Mouse (Mus musculus): ENCODE results near the gene Mllt6.
"Not testable (repeated sequence)": the region's sequence is repeated elsewhere in the genome, so short reads cannot be mapped to it uniquely, and the experiment has no call there.

Gene Mllt6

DNA sequence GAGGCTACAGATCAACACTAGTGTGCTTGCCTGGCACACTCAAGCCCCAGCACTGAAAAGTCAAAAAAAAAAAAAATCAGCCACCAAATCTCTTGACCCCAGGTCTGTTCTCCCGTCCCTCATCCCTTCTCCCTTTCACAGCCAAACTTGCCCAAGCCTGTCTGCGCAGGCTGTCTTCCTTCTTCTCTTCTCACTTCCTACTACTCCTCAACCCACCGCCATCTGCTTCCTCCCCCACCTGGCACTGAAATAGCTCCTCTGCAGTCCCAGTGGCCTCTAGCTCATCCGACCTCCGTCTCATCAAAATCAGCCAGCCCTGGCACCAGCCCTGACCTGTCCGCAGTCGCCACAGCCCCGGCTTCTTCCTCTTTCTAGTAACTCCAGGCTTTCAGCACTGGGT, 21.5 kb upstream of the Mllt6 start:
- in situ Hi-C loops (cut with MboI; ENCODE audit: low pct_unique_long_range_greater_than_20kb in 1 of 2, low sequenced_read_pairs in 2 of 2, unreplicated experiment in 1 of 2): no loop called here

GRCm38 (mm10) chr11:97642746-97643145, 20.5 kb upstream of the Mllt6 start:
- in situ Hi-C loops (cut with MboI; ENCODE audit: low pct_unique_long_range_greater_than_20kb in 1 of 2, low sequenced_read_pairs in 2 of 2, unreplicated experiment in 1 of 2): no loop called here

- in situ Hi-C loops (cut with MboI; ENCODE audit: low pct_unique_long_range_greater_than_20kb in 1 of 2, low sequenced_read_pairs in 2 of 2, unreplicated experiment in 1 of 2): no loop called here
These were observed 19.7 kb upstream of the Mllt6 start for GRCm38 (mm10) chr11:97643380-97644055.

DNA sequence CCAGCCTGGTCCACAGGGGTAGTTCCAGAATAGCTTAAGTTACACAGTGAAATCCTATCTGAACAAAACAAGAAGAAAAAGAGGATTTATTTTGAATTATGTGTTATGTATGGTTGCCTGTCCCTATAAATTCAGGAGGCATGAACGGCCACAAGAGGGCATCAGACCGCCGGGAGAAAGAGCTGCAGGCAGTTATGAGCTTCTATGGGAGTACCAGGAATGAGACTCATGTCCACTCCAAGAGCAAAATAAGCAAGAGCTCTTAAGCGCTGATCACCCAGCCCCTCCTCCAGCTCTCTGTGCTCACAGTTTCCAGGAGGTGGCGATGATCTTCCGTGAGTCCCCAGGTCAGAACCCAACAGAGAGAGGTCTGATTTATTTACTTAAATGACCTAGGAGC, 18.4 kb upstream of the Mllt6 start:
- in situ Hi-C loops (cut with MboI; ENCODE audit: low pct_unique_long_range_greater_than_20kb in 1 of 2, low sequenced_read_pairs in 2 of 2, unreplicated experiment in 1 of 2): no loop called here

DNA sequence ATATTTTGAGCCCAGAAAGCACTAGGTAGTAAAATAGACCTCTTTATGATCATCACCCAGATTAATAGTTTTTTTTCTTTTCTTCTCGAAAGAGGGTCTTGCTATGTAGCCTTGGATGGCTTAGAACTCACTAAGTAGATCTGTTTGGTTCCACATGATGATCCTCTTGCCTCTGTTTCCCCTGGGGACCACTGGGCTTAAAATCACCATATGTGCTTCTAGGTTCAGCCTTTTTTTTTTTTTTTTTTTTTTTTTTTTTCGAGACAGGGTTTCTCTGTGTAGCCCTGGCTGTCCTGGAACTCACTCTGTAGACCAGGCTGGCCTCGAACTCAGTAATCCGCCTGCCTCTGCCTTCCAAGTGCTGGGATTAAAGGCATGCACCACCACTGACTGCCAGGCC, 14.7 kb upstream of the Mllt6 start:
- in situ Hi-C loops (cut with MboI; ENCODE audit: low pct_unique_long_range_greater_than_20kb in 1 of 2, low sequenced_read_pairs in 2 of 2, unreplicated experiment in 1 of 2): not testable (repeated sequence)

DNA sequence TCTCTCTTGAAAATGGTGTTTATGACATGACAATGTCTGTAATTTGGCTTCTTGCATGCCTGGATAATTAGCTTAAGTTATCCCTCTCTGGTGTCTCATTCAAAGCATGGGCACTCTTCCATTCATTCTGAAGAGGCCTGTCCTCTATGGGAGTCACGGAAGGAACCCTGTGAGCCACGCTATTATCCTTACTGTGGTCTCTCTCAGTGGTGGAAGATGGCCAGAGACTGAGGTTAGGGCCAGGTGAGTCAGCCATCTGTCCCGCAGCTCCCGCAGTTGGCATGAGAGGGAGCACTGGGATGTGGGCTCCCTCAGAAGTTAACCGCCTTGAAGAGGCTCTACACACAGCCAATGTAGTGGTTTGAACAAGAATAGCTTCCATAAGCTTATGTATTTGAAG, 12.9 kb upstream of the Mllt6 start:
- in situ Hi-C loops (cut with MboI; ENCODE audit: low pct_unique_long_range_greater_than_20kb in 1 of 2, low sequenced_read_pairs in 2 of 2, unreplicated experiment in 1 of 2): loop anchor here in 1 of 2 experiments (5.0 kb wide), 1 partner anchor 82 kb away; no protein-coding TSS in a partner anchor

DNA sequence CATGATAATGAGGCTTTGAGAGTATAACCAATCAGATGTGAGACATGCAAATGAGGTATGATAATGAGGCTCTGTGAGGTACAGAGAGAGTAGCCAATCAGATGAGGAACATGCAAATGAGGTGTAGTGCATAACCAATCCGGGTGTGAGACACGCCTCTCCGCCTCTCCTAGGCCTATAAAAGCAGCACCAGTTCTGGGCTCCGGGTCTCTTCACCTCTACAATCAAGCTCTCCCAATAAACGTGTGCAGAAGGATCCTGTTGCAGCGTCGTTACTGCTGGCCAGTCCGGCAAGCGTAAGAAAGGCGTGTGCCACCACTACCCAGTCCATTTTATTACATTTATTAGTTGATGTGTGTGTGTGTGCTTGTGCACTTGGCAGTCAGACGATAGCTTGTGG, 9.8 kb upstream of the Mllt6 start:
- in situ Hi-C loops (cut with MboI; ENCODE audit: low pct_unique_long_range_greater_than_20kb in 1 of 2, low sequenced_read_pairs in 2 of 2, unreplicated experiment in 1 of 2): loop anchor here in 1 of 2 experiments (5.0 kb wide), 1 partner anchor 79 kb away; no protein-coding TSS in a partner anchor

DNA sequence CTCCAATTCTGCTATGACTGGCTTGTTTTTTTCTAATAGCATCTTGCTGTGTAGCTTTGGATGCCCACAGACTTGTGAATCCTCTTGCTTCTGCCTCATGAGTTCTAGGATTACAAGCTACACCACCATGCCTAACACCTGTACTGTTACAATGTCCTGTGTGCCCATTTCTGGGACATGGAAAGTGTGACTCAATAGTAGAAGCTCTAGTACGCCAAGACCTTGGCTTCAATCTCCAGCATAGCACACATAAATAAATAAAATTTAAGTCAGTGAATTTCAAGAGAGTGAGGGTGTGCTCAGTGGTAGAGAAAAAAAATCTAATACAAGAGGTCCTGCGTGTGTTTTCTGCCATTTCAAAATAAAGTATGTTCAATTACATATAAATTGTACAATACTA, 9.0 kb upstream of the Mllt6 start:
- in situ Hi-C loops (cut with MboI; ENCODE audit: low pct_unique_long_range_greater_than_20kb in 1 of 2, low sequenced_read_pairs in 2 of 2, unreplicated experiment in 1 of 2): loop anchor here in 1 of 2 experiments (5.0 kb wide), 1 partner anchor 78 kb away; no protein-coding TSS in a partner anchor

- in situ Hi-C loops (cut with MboI; ENCODE audit: low pct_unique_long_range_greater_than_20kb in 1 of 2, low sequenced_read_pairs in 2 of 2, unreplicated experiment in 1 of 2): no loop called here
These were observed 6.8 kb upstream of the Mllt6 start for GRCm38 (mm10) chr11:97656269-97656971.

DNA sequence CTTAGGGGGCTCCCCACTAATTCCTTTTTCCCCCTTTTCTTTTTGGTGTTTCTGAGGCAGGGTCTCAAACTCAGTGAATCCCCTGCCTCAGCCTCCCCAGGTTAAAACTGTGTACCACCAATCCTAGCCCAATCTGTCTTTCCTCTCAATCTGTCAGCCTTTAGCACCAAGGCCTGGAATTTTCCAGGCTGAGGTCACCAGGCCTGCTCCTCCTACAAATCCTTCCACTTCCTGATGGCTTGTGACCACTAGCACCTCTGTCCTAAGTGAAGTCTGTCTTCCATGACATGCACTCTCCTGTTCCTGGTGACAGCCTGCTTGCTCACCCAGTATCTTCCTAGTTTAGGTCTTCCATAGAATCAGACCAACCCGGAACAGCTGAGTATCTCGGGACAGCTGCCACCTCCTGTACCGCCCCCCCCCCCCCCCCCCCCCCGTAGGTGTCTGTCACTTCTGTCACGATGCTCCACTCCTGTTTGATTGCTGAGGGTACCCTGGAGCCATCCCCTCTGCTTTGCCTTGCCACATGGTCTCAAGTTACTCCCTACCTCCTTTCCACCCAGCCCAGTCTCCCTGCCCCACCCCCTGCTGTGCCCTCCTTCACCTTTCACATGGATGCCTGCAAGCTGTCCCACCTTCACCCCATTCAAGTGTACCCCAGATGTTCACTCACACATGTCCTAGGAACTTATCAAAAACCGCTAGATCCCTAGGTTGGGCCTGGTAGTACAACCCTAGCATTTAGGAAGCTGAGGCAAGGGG, 5.8 kb upstream of the Mllt6 start:
- in situ Hi-C loops (cut with MboI; ENCODE audit: low pct_unique_long_range_greater_than_20kb in 1 of 2, low sequenced_read_pairs in 2 of 2, unreplicated experiment in 1 of 2): no loop called here

GRCm38 (mm10) chr11:97657967-97658366, 5.2 kb upstream of the Mllt6 start:
- in situ Hi-C loops (cut with MboI; ENCODE audit: low pct_unique_long_range_greater_than_20kb in 1 of 2, low sequenced_read_pairs in 2 of 2, unreplicated experiment in 1 of 2): not testable (repeated sequence)

- in situ Hi-C loops (cut with MboI; ENCODE audit: low pct_unique_long_range_greater_than_20kb in 1 of 2, low sequenced_read_pairs in 2 of 2, unreplicated experiment in 1 of 2): no loop called here
These were observed 4.4 kb upstream of the Mllt6 start for GRCm38 (mm10) chr11:97658751-97659266.

DNA sequence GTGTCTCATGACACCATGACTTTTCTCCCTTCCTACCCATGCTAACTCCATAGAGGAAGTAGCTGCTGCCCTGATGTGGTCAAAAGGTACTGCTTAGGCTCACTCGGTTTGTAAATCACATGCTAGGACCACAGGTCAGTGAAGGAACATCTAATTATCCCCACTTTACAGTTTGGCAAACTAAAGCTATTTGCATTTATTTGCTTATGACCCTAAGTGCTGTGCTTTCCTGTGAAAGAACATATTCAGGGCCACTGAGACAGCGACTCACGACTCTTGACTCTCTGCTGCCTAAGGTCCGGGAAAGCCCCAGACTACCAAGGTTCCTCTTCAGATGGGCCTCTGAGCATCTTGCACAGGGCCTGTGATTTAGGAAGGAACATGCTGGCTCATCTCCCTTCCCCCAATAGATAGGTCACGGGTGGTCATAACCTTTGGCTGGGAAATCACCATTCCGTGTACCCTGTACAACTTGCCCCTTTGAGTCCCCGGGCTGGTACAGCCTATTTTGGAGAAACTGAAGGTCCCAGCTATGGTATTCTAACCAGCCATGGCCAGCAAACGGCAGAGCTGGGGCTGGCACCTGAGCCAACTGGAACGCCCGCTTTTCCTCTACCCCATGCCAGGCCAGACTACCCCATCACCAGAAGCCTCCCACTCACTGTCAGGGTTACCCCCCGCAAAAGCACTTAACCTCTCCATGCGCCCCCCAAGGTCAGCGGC, 3.8 kb upstream of the Mllt6 start:
- in situ Hi-C loops (cut with MboI; ENCODE audit: low pct_unique_long_range_greater_than_20kb in 1 of 2, low sequenced_read_pairs in 2 of 2, unreplicated experiment in 1 of 2): no loop called here

GRCm38 (mm10) chr11:97659990-97660714, 3.1 kb upstream of the Mllt6 start:
- in situ Hi-C loops (cut with MboI; ENCODE audit: low pct_unique_long_range_greater_than_20kb in 1 of 2, low sequenced_read_pairs in 2 of 2, unreplicated experiment in 1 of 2): no loop called here

DNA sequence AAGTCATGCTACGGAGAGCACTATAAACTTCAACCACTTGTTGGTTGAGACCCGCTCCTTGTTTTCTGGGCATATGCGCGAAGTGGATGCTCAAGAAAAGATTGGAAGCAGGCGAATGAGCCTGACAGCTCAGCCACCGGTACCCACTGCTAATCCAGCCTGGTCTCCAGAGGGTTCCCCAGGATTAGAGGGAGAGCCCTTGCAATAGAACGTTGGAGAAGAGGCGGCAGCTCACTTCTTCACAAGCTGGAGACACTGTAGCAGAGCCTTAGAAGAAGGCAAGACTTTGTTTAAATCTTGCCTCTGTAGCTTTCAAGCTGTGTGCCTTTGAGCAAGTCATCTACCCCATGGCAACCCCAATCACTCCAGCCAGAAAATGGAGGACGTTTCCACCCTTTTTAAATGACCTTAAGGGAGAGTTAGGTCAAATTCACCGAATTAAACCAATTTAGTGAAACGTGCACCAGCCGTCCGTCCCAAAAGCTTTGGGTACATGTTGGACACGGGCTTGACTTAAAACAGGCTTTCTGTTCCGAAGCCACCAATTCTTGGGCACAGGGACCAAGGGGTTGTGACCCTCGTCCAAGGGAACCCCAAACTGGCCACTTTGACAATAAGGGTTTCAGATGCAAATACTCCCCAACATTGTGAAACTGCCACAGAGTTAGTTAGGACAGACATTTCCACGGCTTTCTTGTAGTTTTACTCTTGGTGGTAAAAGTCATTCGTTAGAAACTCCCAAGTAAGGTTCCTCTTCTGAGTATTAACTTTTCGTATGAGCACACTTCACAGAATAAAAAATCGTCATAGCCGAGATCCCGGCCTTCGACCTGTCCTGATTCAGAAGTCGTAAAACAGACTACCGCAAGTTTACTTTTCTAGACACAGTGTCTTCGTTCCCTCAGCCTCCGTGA, 2.2 kb upstream of the Mllt6 start:
- in situ Hi-C loops (cut with MboI; ENCODE audit: low pct_unique_long_range_greater_than_20kb in 1 of 2, low sequenced_read_pairs in 2 of 2, unreplicated experiment in 1 of 2): no loop called here

GRCm38 (mm10) chr11:97661648-97662133, 1.5 kb upstream of the Mllt6 start:
- in situ Hi-C loops (cut with MboI; ENCODE audit: low pct_unique_long_range_greater_than_20kb in 1 of 2, low sequenced_read_pairs in 2 of 2, unreplicated experiment in 1 of 2): no loop called here

All from mouse embryonic stem cell (cell line).